Mouse (Mus musculus): ENCODE measurements around the gene Cpn2. TPM values are rescaled to one million over a fixed set of nuclear protein-coding genes. Genes with fewer than 3 reads are reported as not detected.
A peak's percentile ranks its signal among the peaks of the same experiment; 100 is the strongest.

Gene Cpn2
- polyA plus RNA-seq, 1 experiment from 2014 or later: not detected

DNA sequence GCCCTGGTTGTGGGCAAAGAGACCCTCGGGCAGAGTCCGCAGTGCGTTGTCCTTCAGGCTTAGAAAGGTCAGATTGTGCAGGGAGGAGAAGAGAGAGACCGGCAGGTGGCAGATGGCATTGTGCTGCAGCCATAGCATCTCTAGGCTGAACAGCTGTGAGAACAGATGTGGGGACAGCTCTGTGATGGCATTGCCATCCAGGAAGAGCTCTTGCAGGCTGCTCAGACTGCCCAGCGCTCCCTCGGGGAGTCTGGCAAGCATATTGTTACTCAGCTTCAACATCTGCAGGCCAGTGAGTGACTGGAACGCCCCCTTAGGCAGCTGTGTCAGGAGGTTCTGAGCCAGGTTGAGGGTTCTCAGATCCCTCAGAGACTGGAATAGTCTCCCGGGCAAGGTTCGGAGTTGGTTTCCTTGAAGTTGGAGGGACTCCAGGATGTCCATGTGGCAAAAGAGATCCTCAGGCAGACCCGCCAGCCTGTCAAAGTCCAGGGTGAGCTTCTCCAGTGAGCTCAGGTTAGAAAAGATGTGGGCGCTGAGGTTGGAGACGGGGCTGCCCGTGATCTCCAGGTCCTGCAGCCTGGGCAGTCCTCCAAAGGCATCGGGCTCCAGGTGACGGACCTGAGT, 7.2 kb downstream of the Cpn2 start:
- Histone ChIP-seq H3K4me3 (ENCODE audit: low read depth, low read length) (no peak overlapping the region), H3K4me1 (ENCODE audit: control insufficient read depth, insufficient read depth, low read length) (peaks cover 1% of the 10 kb centered on the region; the same call in 1 of the 2 replicates), H3K9me3 (ENCODE audit: control insufficient read depth, low read length) (no peaks in the 10 kb centered on the region), H3K36me3 (ENCODE audit: control insufficient read depth, insufficient read depth, low read length) (no peaks in the 10 kb centered on the region), H3K4me2 (ENCODE audit: low read depth, severe bottlenecking) (no peak overlapping the region), H3K27me3 (ENCODE audit: control insufficient read depth, insufficient read depth, low read length) (no peaks in the 10 kb centered on the region), H3K27ac (replicated peaks; ENCODE audit: low read depth, low read length) (no peak overlapping the region), H3K9ac (ENCODE audit: low read length) (no peak overlapping the region)
- 87% methylated on average over 15 of the region's 15 CpGs for WGBS
- DNase-seq (ENCODE audit: low spot score) (no peak), ATAC-seq (ENCODE audit: insufficient number of reproducible peaks, low FRiP score, low TSS enrichment, low read depth) (no peak)

DNA sequence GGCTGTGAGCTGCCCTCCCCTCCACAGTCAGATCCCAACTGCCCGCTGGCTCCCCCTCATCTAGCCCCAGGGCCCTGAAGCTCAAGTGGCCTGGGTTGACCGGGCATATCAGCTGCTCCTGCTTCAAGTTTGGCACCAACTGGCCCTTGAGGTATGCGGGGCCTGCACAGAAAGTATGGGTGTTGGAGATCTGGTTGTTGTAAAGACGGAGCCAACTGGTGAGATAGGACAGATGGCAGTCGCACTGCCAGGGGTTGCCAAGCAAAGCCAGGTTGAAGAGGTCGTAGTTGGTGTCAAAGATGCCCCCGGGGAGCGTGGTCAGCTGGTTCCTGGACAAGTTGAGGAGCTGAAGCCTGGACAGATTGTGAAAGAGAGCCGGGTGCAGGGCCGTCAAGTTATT, 7.9 kb downstream of the Cpn2 start:
- no peak overlapping the region for H3K4me2 ChIP-seq (ENCODE audit: low read depth, severe bottlenecking)
- ATAC-seq (ENCODE audit: insufficient number of reproducible peaks, low FRiP score, low TSS enrichment, low read depth) (no peak), DNase-seq (ENCODE audit: low spot score) (no peak)
- no peak overlapping the region for H3K4me3 ChIP-seq (ENCODE audit: low read depth, low read length)
- H3K27me3 ChIP-seq (ENCODE audit: control insufficient read depth, insufficient read depth, low read length): no peaks in the 10 kb centered on the region
- 89% methylated on average over 10 of the region's 10 CpGs for WGBS
- H3K4me1 ChIP-seq (ENCODE audit: control insufficient read depth, insufficient read depth, low read length): peaks cover 4% of the 10 kb centered on the region; the same call in 1 of the 2 replicates
- H3K27ac ChIP-seq (replicated peaks; ENCODE audit: low read depth, low read length): no peak overlapping the region
- H3K9me3 ChIP-seq (ENCODE audit: control insufficient read depth, low read length): no peaks in the 10 kb centered on the region
- no peak overlapping the region for H3K9ac ChIP-seq (ENCODE audit: low read length)
- no peaks in the 10 kb centered on the region for H3K36me3 ChIP-seq (ENCODE audit: control insufficient read depth, insufficient read depth, low read length)

DNA sequence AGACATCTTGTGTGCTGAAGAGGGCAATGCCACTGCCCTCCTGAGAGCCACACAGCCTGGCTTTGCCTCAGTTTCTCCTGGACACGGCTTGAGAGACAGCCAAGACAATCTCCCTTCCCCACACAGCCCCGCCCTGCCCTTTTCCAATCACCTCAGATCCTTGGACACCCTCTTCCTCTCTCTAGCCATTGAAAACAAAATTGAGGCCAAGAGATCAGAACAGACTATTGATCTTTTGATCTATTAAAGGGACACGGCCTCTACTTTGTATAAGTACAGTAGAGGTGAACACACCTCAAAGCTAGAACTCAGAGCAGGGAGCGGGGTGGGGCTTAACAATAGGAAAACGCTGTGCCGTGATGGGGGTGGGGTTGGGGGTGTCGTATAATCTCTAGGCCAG, 8.9 kb downstream of the Cpn2 start:
- H3K4me2 ChIP-seq (ENCODE audit: low read depth, severe bottlenecking): no peak overlapping the region
- ATAC-seq (ENCODE audit: insufficient number of reproducible peaks, low FRiP score, low TSS enrichment, low read depth) (no peak), DNase-seq (ENCODE audit: low spot score) (no peak)
- no peaks in the 10 kb centered on the region for H3K9me3 ChIP-seq (ENCODE audit: control insufficient read depth, low read length)
- no peak overlapping the region for H3K9ac ChIP-seq (ENCODE audit: low read length)
- no peaks in the 10 kb centered on the region for H3K36me3 ChIP-seq (ENCODE audit: control insufficient read depth, insufficient read depth, low read length)
- peaks cover 4% of the 10 kb centered on the region; the same call in 1 of the 2 replicates for H3K4me1 ChIP-seq (ENCODE audit: control insufficient read depth, insufficient read depth, low read length)
- no peaks in the 10 kb centered on the region for H3K27me3 ChIP-seq (ENCODE audit: control insufficient read depth, insufficient read depth, low read length)
- 88% methylated on average over 7 of the region's 7 CpGs for WGBS
- no peak overlapping the region for H3K4me3 ChIP-seq (ENCODE audit: low read depth, low read length)
- H3K27ac ChIP-seq (replicated peaks; ENCODE audit: low read depth, low read length): no peak overlapping the region

DNA sequence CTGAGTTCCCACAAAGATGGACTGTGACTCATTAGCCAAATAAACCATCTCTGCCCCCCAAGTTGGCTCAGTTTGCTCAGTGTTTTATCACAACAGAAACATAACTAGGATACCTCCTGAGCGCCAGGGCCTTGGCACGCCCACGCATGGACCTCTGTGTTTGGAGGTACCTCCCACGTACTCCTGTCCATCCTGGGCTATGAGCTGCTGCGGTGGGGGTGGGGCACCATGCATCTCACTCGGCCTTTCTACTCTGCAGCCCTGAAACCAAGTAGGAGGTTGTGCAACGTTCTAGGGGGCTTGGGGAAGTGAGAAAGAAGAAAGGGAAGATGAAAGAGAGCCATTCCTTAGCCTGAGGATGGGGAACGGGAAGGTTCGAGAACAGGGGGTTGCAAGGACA, 9.6 kb downstream of the Cpn2 start:
- Histone ChIP-seq H3K36me3 (ENCODE audit: control insufficient read depth, insufficient read depth, low read length) (no peaks in the 10 kb centered on the region), H3K27ac (replicated peaks; ENCODE audit: low read depth, low read length) (no peak overlapping the region), H3K4me3 (ENCODE audit: low read depth, low read length) (no peak overlapping the region), H3K27me3 (ENCODE audit: control insufficient read depth, insufficient read depth, low read length) (no peaks in the 10 kb centered on the region), H3K9me3 (ENCODE audit: control insufficient read depth, low read length) (no peaks in the 10 kb centered on the region), H3K4me1 (ENCODE audit: control insufficient read depth, insufficient read depth, low read length) (peaks cover 4% of the 10 kb centered on the region; the same call in 1 of the 2 replicates), H3K4me2 (ENCODE audit: low read depth, severe bottlenecking) (no peak overlapping the region), H3K9ac (ENCODE audit: low read length) (no peak overlapping the region)
- ATAC-seq (ENCODE audit: insufficient number of reproducible peaks, low FRiP score, low TSS enrichment, low read depth) (no peak), DNase-seq (ENCODE audit: low spot score) (no peak)
- 75% methylated on average over 9 of the region's 9 CpGs for WGBS

DNA sequence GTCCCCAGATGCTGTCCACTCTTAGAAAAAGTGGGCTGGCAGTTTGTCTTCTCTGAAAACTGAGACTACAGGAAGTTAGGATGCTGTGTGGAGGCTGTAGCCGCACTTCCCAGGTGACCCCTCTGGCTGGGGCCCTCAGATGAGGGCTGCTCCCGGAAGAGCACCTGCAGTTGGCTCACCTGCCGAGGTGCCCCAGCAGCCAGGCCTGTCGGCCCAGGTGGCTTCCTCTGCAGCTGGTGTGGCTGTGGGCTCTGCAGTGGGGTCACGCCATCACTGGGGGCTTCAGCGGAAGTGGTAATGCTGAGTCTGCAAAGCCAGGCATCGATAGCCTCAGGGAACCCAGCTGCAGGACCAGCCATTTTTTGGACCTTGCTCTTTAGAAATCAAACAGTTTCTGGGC, 12.2 kb downstream of the Cpn2 start:
- H3K9ac ChIP-seq (ENCODE audit: low read length): no peak overlapping the region
- no peak overlapping the region for H3K4me2 ChIP-seq (ENCODE audit: low read depth, severe bottlenecking)
- DNase-seq (ENCODE audit: low spot score): no peak
- H3K27me3 ChIP-seq (ENCODE audit: control insufficient read depth, insufficient read depth, low read length): no peaks in the 10 kb centered on the region
- H3K36me3 ChIP-seq (ENCODE audit: control insufficient read depth, insufficient read depth, low read length): no peaks in the 10 kb centered on the region
- WGBS: 58% methylated on average over 7 of the region's 7 CpGs
- H3K4me3 ChIP-seq (ENCODE audit: low read depth, low read length): no peak overlapping the region
- H3K4me1 ChIP-seq (ENCODE audit: control insufficient read depth, insufficient read depth, low read length): peaks cover 4% of the 10 kb centered on the region; the same call in 1 of the 2 replicates
- no peaks in the 10 kb centered on the region for H3K9me3 ChIP-seq (ENCODE audit: control insufficient read depth, low read length)
- no peak for ATAC-seq (ENCODE audit: insufficient number of reproducible peaks, low FRiP score, low TSS enrichment, low read depth)
- H3K27ac ChIP-seq (replicated peaks; ENCODE audit: low read depth, low read length): no peak overlapping the region

DNA sequence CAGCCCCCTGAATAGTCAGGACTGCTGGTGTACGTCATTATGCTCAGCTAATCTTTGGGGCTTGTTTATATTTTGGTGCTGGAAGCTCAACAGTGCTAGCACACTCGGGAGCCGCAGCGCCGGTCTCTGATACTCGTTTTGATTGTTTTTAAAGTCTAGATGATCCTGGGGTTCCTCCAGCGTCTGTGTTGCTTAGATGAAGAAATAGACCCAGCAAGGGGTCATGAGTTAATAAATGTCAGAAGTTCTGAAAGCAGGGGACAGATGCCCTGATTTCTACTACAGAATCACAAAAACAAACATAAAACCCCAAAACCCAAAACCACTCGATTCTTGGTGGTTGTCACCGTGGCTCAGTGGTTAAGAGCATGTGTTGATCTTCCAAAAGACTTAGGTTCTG, 13.4 kb downstream of the Cpn2 start:
- no peak overlapping the region for H3K27ac ChIP-seq (replicated peaks; ENCODE audit: low read depth, low read length)
- DNase-seq (ENCODE audit: low spot score) (no peak), ATAC-seq (ENCODE audit: insufficient number of reproducible peaks, low FRiP score, low TSS enrichment, low read depth) (no peak)
- no peaks in the 10 kb centered on the region for H3K27me3 ChIP-seq (ENCODE audit: control insufficient read depth, insufficient read depth, low read length)
- H3K9me3 ChIP-seq (ENCODE audit: control insufficient read depth, low read length): no peaks in the 10 kb centered on the region
- H3K36me3 ChIP-seq (ENCODE audit: control insufficient read depth, insufficient read depth, low read length): no peaks in the 10 kb centered on the region
- H3K4me3 ChIP-seq (ENCODE audit: low read depth, low read length): no peak overlapping the region
- 84% methylated on average over 9 of the region's 9 CpGs for WGBS
- no peak overlapping the region for H3K9ac ChIP-seq (ENCODE audit: low read length)
- H3K4me1 ChIP-seq (ENCODE audit: control insufficient read depth, insufficient read depth, low read length): peaks cover 4% of the 10 kb centered on the region; the same call in 1 of the 2 replicates
- H3K4me2 ChIP-seq (ENCODE audit: low read depth, severe bottlenecking): no peak overlapping the region

DNA sequence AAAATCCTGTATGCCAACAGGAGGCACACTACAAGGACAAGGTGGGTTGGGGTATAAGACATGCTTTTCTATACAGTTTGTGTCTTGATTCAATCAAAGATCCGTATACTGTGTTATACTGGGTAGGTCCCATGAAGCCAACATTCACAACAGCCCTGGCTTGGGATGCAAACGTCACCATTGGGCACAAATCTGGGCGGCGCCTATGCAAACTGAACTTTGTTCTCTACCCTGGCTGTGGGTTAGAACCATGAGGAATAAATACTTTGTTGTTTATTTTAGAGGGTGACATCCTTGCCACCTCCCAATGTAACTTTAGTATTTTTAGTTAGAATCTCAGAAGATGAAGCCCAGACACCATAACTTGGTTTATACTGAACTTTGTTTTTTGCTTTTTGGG, 13.9 kb downstream of the Cpn2 start:
- no peak overlapping the region for H3K4me2 ChIP-seq (ENCODE audit: low read depth, severe bottlenecking)
- H3K27ac ChIP-seq (replicated peaks; ENCODE audit: low read depth, low read length): no peak overlapping the region
- DNase-seq (ENCODE audit: low spot score) (no peak), ATAC-seq (ENCODE audit: insufficient number of reproducible peaks, low FRiP score, low TSS enrichment, low read depth) (no peak)
- H3K36me3 ChIP-seq (ENCODE audit: control insufficient read depth, insufficient read depth, low read length): no peaks in the 10 kb centered on the region
- peaks cover 7% of the 10 kb centered on the region; the same call in 1 of the 2 replicates for H3K4me1 ChIP-seq (ENCODE audit: control insufficient read depth, insufficient read depth, low read length)
- 83% methylated on average over 4 of the region's 4 CpGs for WGBS
- H3K4me3 ChIP-seq (ENCODE audit: low read depth, low read length): no peak overlapping the region
- no peaks in the 10 kb centered on the region for H3K9me3 ChIP-seq (ENCODE audit: control insufficient read depth, low read length)
- H3K9ac ChIP-seq (ENCODE audit: low read length): no peak overlapping the region
- H3K27me3 ChIP-seq (ENCODE audit: control insufficient read depth, insufficient read depth, low read length): no peaks in the 10 kb centered on the region

DNA sequence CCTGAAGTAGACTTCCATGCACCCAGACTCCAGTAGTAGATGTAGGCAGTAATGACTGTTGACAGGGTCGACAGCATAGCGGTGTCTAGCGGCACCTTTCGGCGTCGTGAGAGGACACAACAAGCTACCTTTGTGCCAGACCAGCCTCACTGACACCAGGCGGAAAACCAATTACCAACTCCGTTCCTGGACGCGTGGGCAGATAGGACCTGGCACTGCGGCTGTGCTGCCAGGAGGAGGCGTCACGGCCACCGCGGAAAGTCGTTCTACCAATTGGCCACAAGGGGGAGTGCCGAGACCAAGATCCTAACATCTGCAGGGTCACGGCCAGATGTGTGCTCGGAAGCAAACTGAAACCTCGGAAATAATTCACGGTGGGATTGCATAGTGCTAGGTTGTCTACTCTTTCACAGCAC, 15.3 kb downstream of the Cpn2 start:
- 2% methylated on average over 21 of the region's 21 CpGs for WGBS
- ATAC-seq (ENCODE audit: insufficient number of reproducible peaks, low FRiP score, low TSS enrichment, low read depth) (peak; percentile 77), DNase-seq (ENCODE audit: low spot score) (peak; percentile 93)
- no peak overlapping the region for H3K9ac ChIP-seq (ENCODE audit: low read length)
- H3K9me3 ChIP-seq (ENCODE audit: control insufficient read depth, low read length): no peaks in the 10 kb centered on the region
- no peak overlapping the region for H3K4me3 ChIP-seq (ENCODE audit: low read depth, low read length)
- peak overlapping the region; percentile 31 for H3K4me2 ChIP-seq (ENCODE audit: low read depth, severe bottlenecking)
- H3K4me1 ChIP-seq (ENCODE audit: control insufficient read depth, insufficient read depth, low read length): peaks cover 9% of the 10 kb centered on the region; the same call in 1 of the 2 replicates
- H3K27ac ChIP-seq (replicated peaks; ENCODE audit: low read depth, low read length): no peak overlapping the region
- no peaks in the 10 kb centered on the region for H3K36me3 ChIP-seq (ENCODE audit: control insufficient read depth, insufficient read depth, low read length)
- H3K27me3 ChIP-seq (ENCODE audit: control insufficient read depth, insufficient read depth, low read length): no peaks in the 10 kb centered on the region

Measured in limb, embryonic 11.5 days (tissue).